ENCODE assay signal across 11 mouse cellular contexts in the genomic region with DNA sequence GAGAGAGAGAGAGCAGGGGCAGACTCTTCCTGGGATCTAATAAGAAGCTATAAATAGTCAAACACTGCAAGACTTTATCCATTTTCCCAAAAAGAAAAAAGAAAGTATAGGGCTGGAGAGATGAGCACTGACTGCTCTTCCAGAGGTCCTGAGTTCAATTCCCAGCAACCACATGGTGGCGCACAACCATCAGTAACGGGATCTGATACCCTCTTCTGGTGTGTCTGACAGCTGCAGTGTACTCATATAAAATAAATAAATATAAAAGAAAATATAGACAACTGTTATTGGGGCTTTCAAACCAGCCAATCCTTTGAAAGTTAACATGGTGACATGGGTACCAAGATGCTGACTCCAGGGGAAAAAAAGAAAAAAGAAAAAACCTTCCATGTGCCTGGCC. TPM values are rescaled to one million over a fixed set of nuclear protein-coding genes. Genes with fewer than 3 reads are reported as not detected.
DNase-seq lines count a peak whose midpoint lies in the region; ATAC-seq lines count a peak whose summit lies in the region.
"Had no signal": no experiment of that assay in that cellular context is flagged by ENCODE, and none has a peak within 500 bp of the region (broad histone marks: within the 10 kb centered on the region; RNA-seq: fewer than 3 reads in every experiment).

No protein-coding gene starts in this region.

- H3K4me2 ChIP-seq in liver, embryonic 11.5 days: no peak overlapping the region

- H3K27me3 ChIP-seq in liver, embryonic 11.5 days (replicated peaks; ENCODE audit: control insufficient read depth, insufficient read depth, low read length): no peaks in the 10 kb centered on the region; the same call in none of the 2 replicates

- ATAC-seq in liver, embryonic 11.5 days (replicated peaks; ENCODE audit: low FRiP score): no peak

- no peaks in the 10 kb centered on the region for H3K4me1 ChIP-seq in liver, embryonic 11.5 days (replicated peaks; ENCODE audit: control insufficient read depth, insufficient read depth, low read length)

- no peak overlapping the region for H3K9ac ChIP-seq in liver, embryonic 11.5 days (ENCODE audit: low read depth, low read length)

- no peaks in the 10 kb centered on the region for H3K36me3 ChIP-seq in liver, embryonic 11.5 days (ENCODE audit: control insufficient read depth, insufficient read depth, low read length)
- H3K36me3 ChIP-seq: limb, embryonic 10.5 days had no signal

- DNase-seq in cerebellum, adult 9-11 months: peak; percentile 25
- DNase-seq in cerebellum, adult 8-10 months: no peak
- DNase-seq in liver (peak; percentile 18), R1 (ENCODE audit: low read depth, low spot score) (peak; percentile 70)
- no peak for DNase-seq in liver, embryonic 11.5 days (ENCODE audit: low spot score)
- DNase-seq in thymus, postnatal 0 days (ENCODE audit: low spot score): peak; percentile 68
- DNase-seq in right cerebral cortex, postnatal 14 days: no peak
- DNase-seq in gastrocnemius, adult 8-10 months (ENCODE audit: low spot score in 2 of 2): no peak
- DNase-seq: kidney, postnatal 10 days had no signal

- no peak overlapping the region for H3K4me3 ChIP-seq in liver, embryonic 11.5 days (ENCODE audit: low read depth, low read length)
- H3K4me3 ChIP-seq: limb, embryonic 10.5 days had no signal

- H3K27ac ChIP-seq in liver, embryonic 11.5 days (ENCODE audit: low read depth, low read length): no peak overlapping the region
- H3K27ac ChIP-seq: limb, embryonic 10.5 days had no signal

- 20% methylated on average over 2 of the region's 2 CpGs for WGBS in liver, embryonic 11.5 days

- H3K9me3 ChIP-seq in liver, embryonic 11.5 days (ENCODE audit: control insufficient read depth, low read length): no peaks in the 10 kb centered on the region
- H3K9me3 ChIP-seq: limb, embryonic 10.5 days had no signal

RNA-seq across cellular contexts. Expression of a gene that starts 5.2 kb away (rescaled TPM):
- 0.14 and 0.40 TPM in 2 replicates for polyA plus RNA-seq in liver, embryonic 11.5 days (2014; fragmentation: Nextera tagmentation; extraction: Ambion mirVana)
- polyA plus RNA-seq in thymus, postnatal 0 days (2015; fragmentation: Nextera tagmentation; extraction: Ambion mirVana): 0.37 and 0.65 TPM in 2 replicates
- not detected for total RNA-seq in gastrocnemius, adult 8-10 months (2022)
- total RNA-seq: hematopoietic stem cell, adult 5-6 weeks had no signal

RNA-seq across cellular contexts. Expression of a gene that starts 26.2 kb away (rescaled TPM):
- 19.4 and 19.7 TPM in 2 replicates for polyA plus RNA-seq in liver, embryonic 11.5 days (2014; fragmentation: Nextera tagmentation; extraction: Ambion mirVana)
- polyA plus RNA-seq in thymus, postnatal 0 days (2015; fragmentation: Nextera tagmentation; extraction: Ambion mirVana): 26.9 and 27.7 TPM in 2 replicates
- total RNA-seq in gastrocnemius, adult 8-10 months (2022): 10 to 100 TPM; 13.6 to 15.4 (median 14.2) TPM

RNA-seq across cellular contexts. Expression of a gene that starts 42.8 kb away (rescaled TPM):
- 0.14 and 0.23 TPM in 2 replicates for polyA plus RNA-seq in liver, embryonic 11.5 days (2014; fragmentation: Nextera tagmentation; extraction: Ambion mirVana)
- 1.3 and 3.0 TPM in 2 replicates for polyA plus RNA-seq in thymus, postnatal 0 days (2015; fragmentation: Nextera tagmentation; extraction: Ambion mirVana)
- not detected for total RNA-seq in gastrocnemius, adult 8-10 months (2022)
- total RNA-seq: hematopoietic stem cell, adult 5-6 weeks had no signal

RNA-seq across cellular contexts. Expression of a gene that starts 46.9 kb away (rescaled TPM):
- polyA plus RNA-seq in liver, embryonic 11.5 days (2014; fragmentation: Nextera tagmentation; extraction: Ambion mirVana): 62.1 and 68.1 TPM in 2 replicates
- polyA plus RNA-seq in thymus, postnatal 0 days (2015; fragmentation: Nextera tagmentation; extraction: Ambion mirVana): 77.0 and 86.8 TPM in 2 replicates
- total RNA-seq in gastrocnemius, adult 8-10 months (2022): 10 to 100 TPM; 31.4 to 38.9 (median 37.5) TPM

Comparison
In these comparisons a context has a peak if more than half of its experiments do, and no peak if none do; other contexts are left out.
1. DNase-seq: peak in cerebellum, adult 9-11 months (single experiment), liver (single experiment), R1 (single experiment) and thymus, postnatal 0 days (single experiment); none in cerebellum, adult 8-10 months (single experiment), liver, embryonic 11.5 days (single experiment), right cerebral cortex, postnatal 14 days (single experiment) and gastrocnemius, adult 8-10 months (0 of 2).